Mouse (Mus musculus) kidney, postnatal 0 days (tissue): ENCODE measurements around the gene Smpd3. TPM values are rescaled to one million over a fixed set of nuclear protein-coding genes. Genes with fewer than 3 reads are reported as not detected.

Experiments used
- ATAC-seq: fragments of 200-750 bp; cut with Nextera tagmentation; replicated peaks from 2 replicates; pipeline ENCODE4 v1.8.0; 2017; ENCODE audit warnings: low read depth, moderate number of reproducible peaks, moderate TSS enrichment, moderate library complexity; ENCODE audit not compliant: low FRiP score
- DNase-seq: peaks from one replicate; pipeline ENCODE4 v3.0.0-alpha.2; 2016; ENCODE audit warnings: low spot score
- H3K27ac ChIP-seq: fragments of 300-500 bp; sonication (generic); 2 replicates; pipeline ENCODE4 v1.5.1; 2014; ENCODE audit warnings: mild to moderate bottlenecking
- H3K27me3 ChIP-seq: fragments of 300-500 bp; sonication (generic); 2 replicates; pipeline ENCODE4 v1.6.1; 2014; ENCODE audit warnings: low read length, mixed read lengths; ENCODE audit not compliant: insufficient read depth
- H3K36me3 ChIP-seq: fragments of 300-500 bp; sonication (generic); 2 replicates; pipeline ENCODE4 v1.6.1; 2014; ENCODE audit warnings: low read length, mixed read lengths; ENCODE audit not compliant: insufficient read depth
- H3K4me1 ChIP-seq: fragments of 300-500 bp; sonication (generic); replicated peaks from 2 replicates; pipeline ENCODE4 v1.6.1; 2014; ENCODE audit warnings: antibody characterized with exemption, low read length, mixed read lengths; ENCODE audit not compliant: insufficient read depth
- H3K4me2 ChIP-seq: fragments of 300-500 bp; sonication (generic); 2 replicates; pipeline ENCODE4 v1.6.1; 2014; ENCODE audit warnings: mild to moderate bottlenecking, low read length, moderate library complexity, mixed read lengths
- H3K4me3 ChIP-seq: fragments of 300-500 bp; sonication (generic); replicated peaks from 2 replicates; pipeline ENCODE4 v1.5.1; 2014; ENCODE audit warnings: low read depth, low read length
- H3K9ac ChIP-seq: fragments of 300-500 bp; sonication (generic); 2 replicates; pipeline ENCODE4 v1.6.1; 2014; ENCODE audit warnings: low read depth, low read length
- H3K9me3 ChIP-seq: fragments of 300-500 bp; sonication (generic); replicated peaks from 2 replicates; pipeline ENCODE4 v1.6.1; 2016; ENCODE audit warnings: low read length, inconsistent platforms, mixed read lengths
- CTCF ChIP-seq: IDR thresholded peaks from 2 replicates; pipeline ENCODE4 v1.5.1; 2016; ENCODE audit warnings: antibody characterized with exemption, low read depth, mild to moderate bottlenecking, moderate library complexity
- WGBS: fragments of 180-500 bp; shearing (Covaris S2); extraction: QIAGEN DNeasy Blood & Tissue Kit; methylation state at CpG from one replicate; pipeline ENCODE4 v1.1.7; 2014; 5-methylcytosine and 5-hydroxymethylcytosine counted together
- polyA plus RNA-seq: library from polyadenylated mRNA; unstranded; fragments of >200 nt; fragmentation: Nextera tagmentation; extraction: Ambion mirVana; gene quantifications from 2 replicates; pipeline ENCODE4 v1.2.1, GENCODE M21; 2015

The Smpd3 gene
- polyA plus RNA-seq, 1 experiment from 2014 or later = 0.42 TPM

DNA sequence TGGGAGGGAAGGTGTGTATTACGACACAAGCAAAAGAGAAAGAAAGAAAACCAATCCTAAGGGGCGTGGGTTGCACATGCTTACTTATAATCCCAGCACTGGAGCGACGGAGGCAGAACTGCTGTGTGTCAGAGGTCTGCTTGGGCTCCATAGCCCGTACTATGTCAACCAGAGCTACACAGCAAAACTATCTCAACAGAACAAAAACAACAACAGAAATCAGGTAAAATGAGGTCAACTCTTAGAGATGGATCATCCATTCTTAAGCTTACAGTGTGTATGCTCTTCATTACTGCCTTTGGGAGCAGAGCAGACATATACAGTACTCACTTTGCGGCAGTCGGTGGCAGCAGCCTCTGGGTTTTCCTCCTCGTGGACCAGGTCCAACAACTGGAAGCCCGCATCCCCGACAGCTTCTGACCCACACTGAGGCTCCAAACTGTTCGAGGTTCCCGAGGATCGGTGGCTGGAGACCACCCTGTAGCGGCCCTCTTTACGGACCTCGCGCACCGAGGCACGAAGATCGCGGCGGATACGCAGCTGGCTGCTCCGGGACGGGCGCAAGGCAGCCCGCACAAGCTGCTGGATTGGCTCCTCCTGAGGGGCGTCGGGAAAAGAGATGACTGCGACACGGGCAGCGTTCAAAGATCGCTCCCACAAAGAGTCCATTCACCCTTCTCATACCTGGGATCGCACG lies 127.6 kb downstream of the Smpd3 start:
- peak overlapping the region; percentile 90 for H3K9ac ChIP-seq
- peaks cover 16% of the 10 kb centered on the region; the same call in 1 of the 2 replicates for H3K36me3 ChIP-seq
- H3K9me3 ChIP-seq = no peaks in the 10 kb centered on the region
- peak overlapping the region; percentile 84 for H3K4me3 ChIP-seq
- no peak for TF ChIP-seq CTCF
- WGBS = under 1% methylated on average over 35 of the region's 35 CpGs
- peak overlapping the region; percentile 74 for H3K4me2 ChIP-seq
- H3K27me3 ChIP-seq = no peaks in the 10 kb centered on the region
- DNase-seq (peak; percentile 64), ATAC-seq (peak; percentile 73)
- peak overlapping the region; percentile 96 for H3K27ac ChIP-seq
- H3K4me1 ChIP-seq = peaks cover 11% of the 10 kb centered on the region; the same call in 1 of the 2 replicates

Other genes starting within 250 kb of the Smpd3 start
- 21.0 and 21.2 TPM in 2 replicates for gene Esrp2, start 201.0 kb downstream of the Smpd3 start, polyA plus RNA-seq
- 8.1 and 9.8 TPM in 2 replicates for gene Pla2g15, start 187.6 kb downstream of the Smpd3 start, polyA plus RNA-seq
- gene Slc7a6, start 169.1 kb downstream of the Smpd3 start, polyA plus RNA-seq = 61.0 and 61.6 TPM in 2 replicates
- 27.4 and 27.6 TPM in 2 replicates for gene Slc7a6os, start 127.1 kb downstream of the Smpd3 start, polyA plus RNA-seq
- 30.1 and 33.1 TPM in 2 replicates for gene Prmt7, start 127.1 kb downstream of the Smpd3 start, polyA plus RNA-seq
- 14.1 and 15.2 TPM in 2 replicates for gene Zfp90, start 77.3 kb upstream of the Smpd3 start, polyA plus RNA-seq
- gene 6030452D12Rik, start 162.5 kb upstream of the Smpd3 start, polyA plus RNA-seq = not detected in 2 replicates
- gene Cdh3, start 172.9 kb upstream of the Smpd3 start, polyA plus RNA-seq = 20.9 and 23.3 TPM in 2 replicates
- 10.5 and 15.1 TPM in 2 replicates for gene Gm10073, start 235.5 kb upstream of the Smpd3 start, polyA plus RNA-seq